Mouse (Mus musculus) gastrocnemius, postnatal 25 days (tissue): ENCODE measurements around the gene Cacna1a. TPM values are rescaled to one million over a fixed set of nuclear protein-coding genes. Genes with fewer than 3 reads are reported as not detected.
"Not testable (repeated sequence)": the region's sequence is repeated elsewhere in the genome, so short reads cannot be mapped to it uniquely, and the experiment has no call there.

Experiments used
- DNase-seq: peaks from one replicate; pipeline ENCODE4 v3.0.0; 2022
- total RNA-seq, 2 experiments: library from RNA; stranded (reverse); gene quantifications; 1 replicate in 1 of 2; 2 replicates in 1 of 2; pipeline ENCODE4 v1.2.3; 2021

Gene Cacna1a
- total RNA-seq, 2 experiments from 2014 or later: 3.8 to 3.9 TPM

GRCm38 (mm10) chr8:84592015-84592662 lies 203.9 kb downstream of the Cacna1a start:
- DNase-seq: peak; percentile 34

GRCm38 (mm10) chr8:84593143-84593542 lies 204.9 kb downstream of the Cacna1a start:
- no peak for DNase-seq

GRCm38 (mm10) chr8:84594099-84594780 lies 206.0 kb downstream of the Cacna1a start:
- peak; percentile 46 for DNase-seq

- no peak for DNase-seq
Observed at GRCm38 (mm10) chr8:84595648-84596047, 207.4 kb downstream of the Cacna1a start.

GRCm38 (mm10) chr8:84599401-84599800 lies 211.2 kb downstream of the Cacna1a start:
- DNase-seq: no peak

GRCm38 (mm10) chr8:84600311-84600907 lies 212.2 kb downstream of the Cacna1a start:
- no peak for DNase-seq

- no peak for DNase-seq
Observed at GRCm38 (mm10) chr8:84601221-84601751, 213.0 kb downstream of the Cacna1a start.

- DNase-seq: no peak
Observed at GRCm38 (mm10) chr8:84614512-84615223, 226.4 kb downstream of the Cacna1a start.

GRCm38 (mm10) chr8:84615666-84616485 lies 227.6 kb downstream of the Cacna1a start:
- no peak for DNase-seq

GRCm38 (mm10) chr8:84617005-84617404 lies 228.8 kb downstream of the Cacna1a start:
- DNase-seq: no peak

GRCm38 (mm10) chr8:84621102-84621625 lies 232.9 kb downstream of the Cacna1a start:
- DNase-seq: no peak

GRCm38 (mm10) chr8:84623425-84623824 lies 235.2 kb downstream of the Cacna1a start:
- not testable (repeated sequence) for DNase-seq

- no peak for DNase-seq
Observed at GRCm38 (mm10) chr8:84629586-84629985, 241.3 kb downstream of the Cacna1a start.

GRCm38 (mm10) chr8:84630145-84630544 lies 241.9 kb downstream of the Cacna1a start:
- no peak for DNase-seq

GRCm38 (mm10) chr8:84631813-84632212 lies 243.6 kb downstream of the Cacna1a start:
- no peak for DNase-seq

- DNase-seq: no peak
Observed at GRCm38 (mm10) chr8:84633841-84634584, 245.8 kb downstream of the Cacna1a start.

- peak; percentile 88 for DNase-seq
Observed at GRCm38 (mm10) chr8:84634849-84635304, 246.6 kb downstream of the Cacna1a start.

- DNase-seq: no peak
Observed at GRCm38 (mm10) chr8:84635397-84636050, 247.3 kb downstream of the Cacna1a start.

GRCm38 (mm10) chr8:84636051-84636691 lies 247.9 kb downstream of the Cacna1a start:
- no peak for DNase-seq
